Mouse (Mus musculus) regulatory T cell (primary cell): ENCODE data around the gene Zbtb43.

ENCODE experiments used
- in situ Hi-C: fragments of 300-600 bp; cut with MboI, MseI; formaldehyde crosslinking; loops from one replicate; pipeline ENCODE4 v1.15.1; 2025; ENCODE audit warnings: high pct_unique_total_duplicates

Zbtb43 gene

GRCm38 (mm10) chr2:33430771-33431699 lies 37.3 kb downstream of the Zbtb43 start, which contains the start of gene Zbtb34:
Zbtb34 (minus strand) TSS chr2:33431324.
- in situ Hi-C loops, result no loop called here

GRCm38 (mm10) chr2:33430081-33430770 lies 38.1 kb downstream of the Zbtb43 start:
- in situ Hi-C loops, result no loop called here

GRCm38 (mm10) chr2:33429339-33429738 lies 39.0 kb downstream of the Zbtb43 start:
- in situ Hi-C loops, result no loop called here

- in situ Hi-C loops, result no loop called here
Measured at GRCm38 (mm10) chr2:33426640-33427398, 41.5 kb downstream of the Zbtb43 start.

GRCm38 (mm10) chr2:33417454-33417853 lies 50.9 kb downstream of the Zbtb43 start:
- in situ Hi-C loops, result no loop called here

GRCm38 (mm10) chr2:33414019-33414418 lies 54.3 kb downstream of the Zbtb43 start:
- in situ Hi-C loops, result no loop called here

- in situ Hi-C loops, result no loop called here
Measured at GRCm38 (mm10) chr2:33412111-33412510, 56.2 kb downstream of the Zbtb43 start.

GRCm38 (mm10) chr2:33403511-33404003 lies 64.8 kb downstream of the Zbtb43 start:
- in situ Hi-C loops, result no loop called here

- in situ Hi-C loops, result no loop called here
Measured at GRCm38 (mm10) chr2:33402638-33403037, 65.7 kb downstream of the Zbtb43 start.

GRCm38 (mm10) chr2:33402236-33402635 lies 66.1 kb downstream of the Zbtb43 start:
- in situ Hi-C loops, result no loop called here

GRCm38 (mm10) chr2:33401217-33401616 lies 67.1 kb downstream of the Zbtb43 start:
- in situ Hi-C loops, result no loop called here

GRCm38 (mm10) chr2:33400541-33400940 lies 67.8 kb downstream of the Zbtb43 start:
- in situ Hi-C loops, result no loop called here
